Mouse (Mus musculus): ENCODE measurements around the gene Coa6. TPM values are rescaled to one million over a fixed set of nuclear protein-coding genes. Genes with fewer than 3 reads are reported as not detected.
A peak's percentile ranks its signal among the peaks of the same experiment; 100 is the strongest.

Gene Coa6
- polyA plus RNA-seq, 1 experiment from 2014 or later: 58.7 TPM

- Histone ChIP-seq H3K27me3 (ENCODE audit: control insufficient read depth, insufficient read depth, low read length) (peaks cover 6% of the 10 kb centered on the region; the same call in 1 of the 2 replicates), H3K4me1 (ENCODE audit: control insufficient read depth, insufficient read depth, low read length) (peaks cover 7% of the 10 kb centered on the region), H3K9me3 (replicated peaks; ENCODE audit: control insufficient read depth, low read length) (no peaks in the 10 kb centered on the region), H3K27ac (ENCODE audit: low read depth, low read length) (peak within 1 kb of the TSS; percentile 50), H3K9ac (ENCODE audit: low read depth, low read length) (peak within 1 kb of the TSS; percentile 77), H3K36me3 (ENCODE audit: control insufficient read depth, insufficient read depth, low read length) (no peaks in the 10 kb centered on the region), H3K4me3 (ENCODE audit: low read depth, low read length) (peak within 1 kb of the TSS; percentile 88), H3K4me2 (peak within 1 kb of the TSS; percentile 91)
- peak; percentile 78 for ATAC-seq (replicated peaks; ENCODE audit: insufficient number of reproducible peaks, low FRiP score, low TSS enrichment)
- WGBS (ENCODE audit: insufficient replicate concordance): under 1% methylated on average over 122 of the region's 124 CpGs
Observed at GRCm38 (mm10) chr8:126474299-126475187, 52.2 kb downstream of the Coa6 start, which contains the start of gene Tarbp1. Gene Tarbp1 (minus strand): TSS chr8:126475065.

Other genes starting within 250 kb of the Coa6 start
- not detected in 2 replicates for gene Slc35f3, start 124.0 kb upstream of the Coa6 start, polyA plus RNA-seq (2014; fragmentation: Nextera tagmentation; extraction: Ambion mirVana)
- 2.2 TPM in 2 replicates for gene Tarbp1, start 52.5 kb downstream of the Coa6 start, polyA plus RNA-seq (2014; fragmentation: Nextera tagmentation; extraction: Ambion mirVana)
- 5.9 and 6.5 TPM in 2 replicates for gene Irf2bp2, start 171.5 kb downstream of the Coa6 start, polyA plus RNA-seq (2014; fragmentation: Nextera tagmentation; extraction: Ambion mirVana)